In genomic region chr11:30689421-30689820, GRCm38 (mm10) we compare ENCODE assay signal across 29 mouse cellular contexts. TPM values are rescaled to one million over a fixed set of nuclear protein-coding genes. Genes with fewer than 3 reads are reported as not detected.
A peak's percentile ranks its signal among the peaks of the same experiment; 100 is the strongest.
DNase-seq lines count a peak whose midpoint lies in the region; TF ChIP-seq lines count a peak whose summit lies in the region.
"Had no signal": no experiment of that assay in that cellular context is flagged by ENCODE, and none has a peak within 500 bp of the region (broad histone marks: within the 10 kb centered on the region; RNA-seq: fewer than 3 reads in every experiment).

No protein-coding gene starts in this region.

- H3K4me3 ChIP-seq in gastrocnemius, adult 2 months, result no peak overlapping the region
- H3K4me3 ChIP-seq: embryonic facial prominence, embryonic 13.5 days; forebrain, embryonic 12.5 days; heart, adult 2 months; heart, embryonic 13.5 days; hindbrain, embryonic 10.5 days; hindbrain, embryonic 15.5 days; intestine, embryonic 15.5 days; limb, embryonic 13.5 days; lung, embryonic 15.5 days; megakaryocyte, embryonic 14.5 days; midbrain, embryonic 13.5 days; neural tube, embryonic 13.5 days had no signal

- no peak overlapping the region for H3K27ac ChIP-seq in gastrocnemius, adult 2 months
- H3K27ac ChIP-seq: embryonic facial prominence, embryonic 13.5 days; forebrain, embryonic 12.5 days; heart, adult 2 months; heart, embryonic 13.5 days; hindbrain, embryonic 10.5 days; hindbrain, embryonic 15.5 days; intestine, embryonic 15.5 days; kidney, postnatal 0 days; limb, embryonic 13.5 days; lung, embryonic 15.5 days; midbrain, embryonic 13.5 days; neural tube, embryonic 13.5 days had no signal

- DNase-seq in gastrocnemius, adult 2 months, result peak; percentile 19
- no peak for DNase-seq in gastrocnemius, adult 8-10 months (ENCODE audit: low spot score in 2 of 2)
- DNase-seq in layer of hippocampus, postnatal 14 days (ENCODE audit: low spot score in 2 of 2), result peak; percentile 2 to 9
- no peak for DNase-seq in layer of hippocampus, adult 9-10 months (ENCODE audit: low spot score)
- peak; percentile 93 for DNase-seq in Muller cell, postnatal 12 days (ENCODE audit: inconsistent ontology term)
- DNase-seq in fibroblast of lung, adult 2 months (ENCODE audit: low read depth), result peak; percentile 31
- DNase-seq in heart, postnatal 4 days, result no peak
- DNase-seq in frontal cortex, postnatal 14 days (ENCODE audit: low spot score in 2 of 2), result no peak
- DNase-seq: adrenal gland, adult 2 months; cerebellum, adult 11 months; cerebellum, adult 9-11 months; forebrain, postnatal 0 days; kidney, adult 8-10 months; lung, postnatal 36 days; thymus, adult 2 months; thymus, postnatal 36 days had no signal

- TF ChIP-seq CTCF in gastrocnemius, adult 2 months (IDR thresholded peaks at IDR 0.05), result no peak

- intact Hi-C loops in gastrocnemius, adult 2 months (cut with DNase I), result no loop called here

RNA-seq across cellular contexts. Expression of gene Acyp2, which starts 40.0 kb away (rescaled TPM):
- 100 to 1,000 TPM; 119 to 146 TPM for total RNA-seq in gastrocnemius, adult 2 months (2021)
- 100 to 1,000 TPM; 130 to 142 (median 135) TPM for total RNA-seq in gastrocnemius, adult 8-10 months (2022)
- 10 to 100 TPM; 26.6 to 27.2 TPM for total RNA-seq in layer of hippocampus, postnatal 14 days (2021)
- 10 to 100 TPM; 34.0 to 44.9 TPM for total RNA-seq in heart, postnatal 4 days (2021)

Comparison
In these comparisons a context has a peak if more than half of its experiments do, and no peak if none do; other contexts are left out.
1. DNase-seq: peak in gastrocnemius, adult 2 months (single experiment), layer of hippocampus, postnatal 14 days (2 of 2), Muller cell, postnatal 12 days (single experiment) and fibroblast of lung, adult 2 months (single experiment); none in gastrocnemius, adult 8-10 months (0 of 2), layer of hippocampus, adult 9-10 months (single experiment), heart, postnatal 4 days (single experiment) and frontal cortex, postnatal 14 days (0 of 2).